ENCODE assay signal across 19 mouse cellular contexts in the genomic region with DNA sequence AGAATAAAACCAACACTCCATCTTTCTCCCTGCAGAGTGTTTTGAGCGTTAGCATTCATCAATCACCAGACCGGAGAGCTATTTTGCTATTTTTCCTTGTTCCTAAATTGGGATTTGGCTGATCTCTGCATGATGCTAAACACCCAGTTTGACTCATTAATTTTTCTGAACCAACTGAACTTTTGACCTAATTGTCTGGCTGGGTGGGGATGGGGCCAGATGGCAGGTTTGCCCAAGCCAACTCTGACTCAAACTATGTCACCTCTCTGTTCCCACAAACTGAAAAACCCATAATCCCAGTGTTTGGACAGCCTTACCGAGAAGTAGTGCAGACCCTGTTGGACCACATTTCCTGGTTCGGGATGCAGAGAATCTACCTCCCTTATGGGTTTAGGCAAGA.
DNase-seq lines count a peak whose midpoint lies in the region; ATAC-seq lines count a peak whose summit lies in the region.
"Had no signal": no experiment of that assay in that cellular context is flagged by ENCODE, and none has a peak within 500 bp of the region (broad histone marks: within the 10 kb centered on the region; RNA-seq: fewer than 3 reads in every experiment).

No protein-coding gene starts in this region.

- peaks cover 99% of the 10 kb centered on the region for H3K4me1 ChIP-seq in megakaryocyte, embryonic 14.5 days
- H3K4me1 ChIP-seq: hindbrain, embryonic 12.5 days had no signal

- H3K4me3 ChIP-seq in megakaryocyte, embryonic 14.5 days (replicated peaks) = peak overlapping the region; percentile 64
- H3K4me3 ChIP-seq: forebrain, embryonic 12.5 days; heart, adult 2 months; hindbrain, embryonic 12.5 days; limb, embryonic 13.5 days; liver, embryonic 15.5 days; myocyte had no signal

- no peak for ATAC-seq in cerebellum, adult (ENCODE audit: insufficient number of reproducible peaks, low FRiP score, low TSS enrichment)
- ATAC-seq in megakaryocyte, adult 5-6 weeks (ENCODE audit: poor library complexity, severe bottlenecking) = no peak
- ATAC-seq: lung, postnatal 0 days had no signal

- H3K9me3 ChIP-seq in megakaryocyte, embryonic 14.5 days = peaks cover 14% of the 10 kb centered on the region
- H3K9me3 ChIP-seq: forebrain, embryonic 12.5 days; hindbrain, embryonic 12.5 days; limb, embryonic 13.5 days; liver, embryonic 15.5 days had no signal

- peaks cover 89% of the 10 kb centered on the region for H3K36me3 ChIP-seq in megakaryocyte, embryonic 14.5 days (replicated peaks; ENCODE audit: low read length)
- H3K36me3 ChIP-seq: forebrain, embryonic 12.5 days; hindbrain, embryonic 12.5 days; limb, embryonic 13.5 days; liver, embryonic 15.5 days had no signal

- peak; percentile 8 for DNase-seq in cerebellum, adult 11-12 months
- peak; percentile 36 for DNase-seq in cerebellum, adult 9-10 months
- DNase-seq in MN1 (ENCODE audit: low spot score) = no peak
- no peak for DNase-seq in heart, adult 8-10 months (ENCODE audit: low spot score)
- DNase-seq: adrenal gland, postnatal 10 days; gastrocnemius, postnatal 10 days; kidney, adult 18-20 months; midbrain, embryonic 14.5 days; thymus, postnatal 25 days had no signal

- no peaks in the 10 kb centered on the region for H3K27me3 ChIP-seq in megakaryocyte, embryonic 14.5 days (replicated peaks)
- H3K27me3 ChIP-seq: forebrain, embryonic 12.5 days; hindbrain, embryonic 12.5 days; limb, embryonic 13.5 days had no signal

Comparison
In these comparisons a context has a peak if more than half of its experiments do, and no peak if none do; other contexts are left out.
1. DNase-seq: peak in cerebellum, adult 11-12 months (single experiment) and cerebellum, adult 9-10 months (single experiment); none in MN1 (single experiment) and heart, adult 8-10 months (single experiment).